Mouse (Mus musculus) megakaryocyte, embryonic 14.5 days (primary cell): ENCODE measurements around the gene Bcas3.

Source experiments
- FLI1 ChIP-seq: IDR thresholded peaks from 2 replicates; pipeline ENCODE4 v1.6.1; 2012; ENCODE audit warnings: low read length, inconsistent platforms, mixed read lengths
- GATA1 ChIP-seq: IDR thresholded peaks from 3 replicates; pipeline ENCODE4 v1.6.1; 2012; ENCODE audit warnings: mixed read lengths, low read length, inconsistent platforms, borderline replicate concordance

- TF ChIP-seq GATA1 (no peak), FLI1 (no peak)
Measured at GRCm38 (mm10) chr11:85644027-85644747, 291.2 kb downstream of the Bcas3 start.
